Mouse (Mus musculus) liver, adult 2 months (tissue): ENCODE data around the gene Gm20662.

ENCODE experiments used
- CTCF ChIP-seq: fragments of 200-500 bp; IDR thresholded peaks from 2 replicates; pipeline ENCODE4 v1.5.1; 2011; ENCODE audit warnings: low read depth, low read length, control low read depth
- POLR2A ChIP-seq: fragments of 200-500 bp; IDR thresholded peaks from 2 replicates; pipeline ENCODE4 v1.6.1; 2011; ENCODE audit warnings: low read length, control low read depth; ENCODE audit not compliant: insufficient read depth; ENCODE audit errors: extremely low read depth

DNA sequence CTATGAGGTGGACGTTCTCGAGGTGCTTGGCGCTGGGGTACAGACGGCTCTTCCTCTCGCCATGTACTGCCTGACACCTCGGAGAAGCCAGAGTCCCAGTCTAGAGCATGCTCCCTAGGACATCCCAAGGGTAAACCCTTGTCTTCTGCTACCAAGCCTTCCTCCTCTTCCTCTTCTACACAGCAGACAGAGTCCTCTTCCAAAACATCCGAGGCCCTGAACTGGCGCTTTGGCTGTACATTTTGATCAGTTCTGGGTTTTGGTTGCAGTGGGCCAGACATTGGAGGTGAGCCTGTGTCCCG, 11.4 kb upstream of the Gm20662 start:
- no peak for TF ChIP-seq CTCF
- no peak for TF ChIP-seq POLR2A
